Mouse (Mus musculus): Measurements from ENCODE around the gene Cdc37. TPM values are rescaled to one million over a fixed set of nuclear protein-coding genes. Genes with fewer than 3 reads are reported as not detected.

Gene Cdc37
- total RNA-seq (2023) = 10 to 100 TPM; 69.5 to 82.3 TPM

DNA sequence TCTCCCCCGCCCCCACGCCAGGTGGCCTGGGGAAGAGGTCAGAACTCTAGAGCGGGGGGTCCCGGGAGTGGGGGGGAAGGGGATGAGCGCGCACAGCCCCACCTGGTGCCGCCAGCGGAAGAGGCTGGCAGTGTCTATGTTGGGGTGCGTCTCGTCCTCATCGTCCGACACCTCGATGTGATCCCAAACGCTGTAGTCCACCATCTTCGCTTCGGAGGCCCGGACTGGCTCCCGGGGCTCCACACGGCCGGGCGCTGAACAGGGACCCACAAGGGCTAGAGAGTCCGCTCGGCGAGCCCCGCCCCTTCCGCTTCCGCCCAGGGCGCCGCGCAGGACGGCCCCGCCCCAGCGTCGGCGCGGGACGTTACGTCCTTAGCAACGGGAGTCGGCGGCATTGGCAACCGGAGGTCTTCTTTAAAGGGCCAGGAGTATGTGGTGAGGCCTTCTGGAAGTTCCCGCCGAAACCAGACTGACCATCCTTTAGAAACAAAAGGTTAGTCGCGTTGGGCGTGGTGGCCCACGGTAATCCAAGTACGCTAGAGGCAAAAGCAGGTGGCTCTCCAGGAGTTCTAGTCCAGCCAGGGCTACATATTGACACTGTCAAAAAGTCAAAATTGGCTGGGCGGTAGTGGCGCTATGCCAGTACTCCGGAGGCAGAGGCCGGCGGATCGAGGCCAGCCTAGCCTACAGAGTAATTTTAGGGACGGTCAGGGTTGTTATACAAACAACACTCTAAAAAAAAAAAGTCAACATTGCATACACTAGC is at the start of gene Cdc37:
Cdc37 (minus strand) TSS at position 329 of the 766 bp plus-strand sequence.

DNA sequence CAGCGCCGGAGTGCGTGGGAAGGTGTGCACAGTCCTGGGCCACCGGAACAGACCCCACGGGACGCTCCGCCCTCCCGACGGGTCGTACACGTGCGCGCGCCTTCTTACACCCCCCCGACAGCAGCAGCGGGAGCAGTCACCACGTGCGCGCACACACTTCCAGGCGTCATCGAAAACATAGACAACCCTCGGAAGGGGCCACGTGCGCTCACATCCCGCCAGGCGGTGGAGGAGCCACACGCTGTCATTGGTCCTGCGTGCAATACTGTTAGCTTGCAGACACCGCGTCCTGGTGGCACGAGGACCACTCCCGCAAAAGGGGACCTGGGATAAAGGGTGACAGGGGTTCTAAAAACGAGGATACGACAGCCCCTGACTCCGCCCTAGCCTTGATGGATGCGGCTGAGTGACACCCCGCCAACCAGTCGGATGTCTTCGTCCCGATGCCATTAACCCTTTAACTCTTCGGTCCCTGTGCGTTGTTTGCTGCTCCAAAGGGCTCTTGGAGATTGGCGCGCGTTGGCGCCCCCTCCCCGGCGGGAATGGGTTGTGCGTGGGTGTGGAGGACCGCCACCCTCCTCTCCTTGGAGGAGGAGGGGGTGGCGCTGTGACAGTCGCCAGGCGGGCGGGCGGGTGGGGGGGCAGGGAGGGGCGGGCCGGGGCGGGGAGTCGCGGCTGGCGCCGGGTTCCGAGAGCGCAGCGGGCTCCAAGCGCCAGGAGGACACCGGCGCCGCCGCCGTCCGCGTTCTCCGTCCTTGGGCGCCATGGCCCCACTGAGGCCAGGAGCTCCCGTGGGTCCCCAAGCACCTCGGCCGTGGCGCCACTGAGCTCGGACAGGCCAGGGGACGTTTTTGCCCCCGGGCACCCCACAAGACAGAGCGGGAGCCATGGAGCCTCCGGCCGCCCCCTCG is 15.5 kb upstream of the Cdc37 start, which contains the start of gene Pde4a:
Pde4a (plus strand) TSS at position 674 of the 911 bp plus-strand sequence.

DNA sequence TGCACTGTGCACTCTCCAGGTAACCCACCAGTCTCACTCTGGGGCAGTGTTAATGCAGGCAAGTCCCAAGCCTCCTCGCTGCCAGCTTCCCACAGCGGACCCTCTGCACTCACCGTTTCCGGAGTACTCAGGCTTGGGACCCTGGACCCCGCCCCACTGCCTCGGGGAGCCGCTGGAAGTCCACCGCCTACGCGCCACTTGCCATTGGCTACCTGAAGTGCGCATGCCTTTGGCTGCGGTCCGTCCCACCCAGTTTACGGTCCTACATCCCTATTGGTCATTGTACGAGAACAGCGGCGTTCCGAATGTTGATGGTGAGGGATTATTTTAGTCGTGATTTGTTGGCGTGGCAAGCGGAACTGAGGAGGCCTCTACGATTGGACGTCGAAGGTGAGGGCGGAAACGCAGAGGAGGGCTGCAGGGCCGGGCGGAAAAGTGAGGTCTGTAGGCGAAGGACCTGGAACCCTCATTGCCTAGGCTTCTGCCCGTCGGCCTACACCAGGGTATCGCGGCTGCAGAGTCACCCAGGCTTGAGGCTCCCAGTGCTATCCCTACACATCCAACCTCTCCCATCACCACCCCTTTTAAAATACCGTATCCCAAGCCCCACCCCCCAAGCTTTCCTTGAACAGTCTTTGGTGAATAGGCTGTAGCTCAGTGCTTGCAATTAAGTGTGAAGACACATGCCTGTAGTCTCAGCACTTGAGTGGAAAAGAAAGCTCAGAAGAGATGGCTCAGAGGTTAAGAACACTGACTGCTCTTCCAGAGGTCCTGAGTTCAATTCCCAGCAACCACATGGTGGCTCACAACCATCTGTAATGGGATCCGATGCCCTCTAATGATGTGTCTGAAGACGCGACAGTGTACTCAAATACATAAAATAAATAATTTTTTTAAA is 18.5 kb downstream of the Cdc37 start, which contains the start of gene Tyk2:
Tyk2 (minus strand) TSS at position 185 of the 898 bp plus-strand sequence.

DNA sequence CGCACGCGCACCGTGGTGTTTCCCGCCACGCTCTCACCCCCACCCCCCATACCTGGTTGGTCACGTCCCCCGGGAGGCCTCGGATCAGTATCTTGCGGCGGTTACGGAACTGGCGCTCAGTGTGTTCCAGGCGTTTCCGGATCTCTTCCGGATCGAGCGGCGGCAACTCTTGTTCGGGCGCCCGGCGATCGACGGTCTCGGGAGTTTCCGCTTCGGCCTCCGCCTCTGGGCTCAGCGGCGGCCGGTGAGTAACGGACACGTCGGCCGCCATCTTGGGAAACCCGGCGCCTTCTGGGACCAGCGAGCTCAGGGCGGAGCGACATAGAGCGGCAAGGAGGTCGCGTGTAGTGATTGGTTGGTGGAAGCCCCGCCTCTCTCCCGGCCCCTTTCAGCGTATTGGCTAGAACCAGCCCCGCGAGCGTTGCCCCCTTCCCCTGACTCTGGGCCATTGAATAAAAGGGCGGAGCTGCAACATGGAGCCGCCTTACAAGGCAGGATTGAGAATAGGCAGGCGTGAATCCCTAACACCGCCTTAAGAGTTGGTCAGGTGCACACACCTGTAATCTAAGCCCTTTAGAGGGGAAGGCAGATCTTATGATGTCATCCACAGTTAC is 58.0 kb downstream of the Cdc37 start, which contains the start of the genes Gm38431 and Raver1:
Gm38431 (minus strand) TSS at position 291 of the 614 bp plus-strand sequence.
Raver1 (minus strand) TSS at position 302 of the 614 bp plus-strand sequence.

Other genes starting within 250 kb of the Cdc37 start
- gene Dnmt1, start 190.1 kb downstream of the Cdc37 start, total RNA-seq (2023) = 100 to 1,000 TPM; 108 to 111 TPM
- 1 to 10 TPM; 5.7 to 7.9 TPM for gene S1pr2, start 173.2 kb downstream of the Cdc37 start, total RNA-seq (2023)
- gene Mrpl4, start 147.2 kb downstream of the Cdc37 start, total RNA-seq (2023) = 10 to 100 TPM; 31.9 to 42.1 TPM
- 10 to 100 TPM; 16.2 to 16.3 TPM for gene Icam1, start 134.0 kb downstream of the Cdc37 start, total RNA-seq (2023)
- gene Icam4, start 120.6 kb downstream of the Cdc37 start, total RNA-seq (2023) = 1 to 10 TPM; 2.4 to 4.5 TPM
- not detected for gene Icam5, start 117.9 kb downstream of the Cdc37 start, total RNA-seq (2023)
- not detected for gene Zglp1, start 82.9 kb downstream of the Cdc37 start, total RNA-seq (2023)
- gene Gm49373, start 76.9 kb downstream of the Cdc37 start, total RNA-seq (2023) = under 1 TPM; 0.22 to 0.29 TPM
- gene Fdx1l, start 76.4 kb downstream of the Cdc37 start, total RNA-seq (2023) = 1 to 10 TPM; 6.5 to 6.9 TPM
- gene Gm38431, start 58.0 kb downstream of the Cdc37 start, total RNA-seq (2023) = 1 to 10 TPM; 1.5 to 2.5 TPM
- 10 to 100 TPM; 49.1 to 62.5 TPM for gene Raver1, start 58.0 kb downstream of the Cdc37 start, total RNA-seq (2023)
- gene Tyk2, start 18.7 kb downstream of the Cdc37 start, total RNA-seq (2023) = 10 to 100 TPM; 40.0 to 51.1 TPM
- gene Pde4a, start 15.7 kb upstream of the Cdc37 start, total RNA-seq (2023) = 1 to 10 TPM; 5.0 to 7.1 TPM
- 10 to 100 TPM; 27.2 to 28.5 TPM for gene Keap1, start 89.4 kb upstream of the Cdc37 start, total RNA-seq (2023)
- gene S1pr5, start 98.5 kb upstream of the Cdc37 start, total RNA-seq (2023) = 1 to 10 TPM; 2.2 to 2.4 TPM
- 10 to 100 TPM; 45.6 to 49.8 TPM for gene Atg4d, start 115.3 kb upstream of the Cdc37 start, total RNA-seq (2023)
- gene Kri1, start 138.0 kb upstream of the Cdc37 start, total RNA-seq (2023) = 10 to 100 TPM; 82.2 to 87.7 TPM
- 100 to 1,000 TPM; 121 to 129 TPM for gene Cdkn2d, start 141.4 kb upstream of the Cdc37 start, total RNA-seq (2023)
- gene Ap1m2, start 162.4 kb upstream of the Cdc37 start, total RNA-seq (2023) = 1 to 10 TPM; 3.2 to 3.7 TPM
- gene Slc44a2, start 170.7 kb upstream of the Cdc37 start, total RNA-seq (2023) = 100 to 1,000 TPM; 130 to 143 TPM
- 10 to 100 TPM; 38.1 to 39.5 TPM for gene Ilf3, start 217.9 kb upstream of the Cdc37 start, total RNA-seq (2023)

All from neutrophil, adult 59 days (primary cell).